Mouse (Mus musculus) cerebellum, postnatal 25 days (tissue): ENCODE data around the gene Tctn1.

Experiments used
- DNase-seq, 2 experiments: peaks; one replicate each; pipeline ENCODE4 v3.0.0; 2021; ENCODE audit warnings: mixed read lengths in 2 of 2

The Tctn1 gene

GRCm38 (mm10) chr5:122246547-122247167 lies 17.6 kb downstream of the Tctn1 start:
- DNase-seq: no peak

GRCm38 (mm10) chr5:122245186-122245585 lies 19.1 kb downstream of the Tctn1 start:
- peak in 1 of 2 experiments; percentile 50 for DNase-seq

GRCm38 (mm10) chr5:122243781-122244523 lies 20.3 kb downstream of the Tctn1 start:
- DNase-seq: peak; percentile 64 to 76

GRCm38 (mm10) chr5:122242521-122243123 lies 21.6 kb downstream of the Tctn1 start:
- no peak for DNase-seq

GRCm38 (mm10) chr5:122240989-122241388 lies 23.3 kb downstream of the Tctn1 start:
- no peak for DNase-seq

- peak; percentile 59 to 76 for DNase-seq
Measured at GRCm38 (mm10) chr5:122240521-122240920, 23.7 kb downstream of the Tctn1 start.

- no peak for DNase-seq
Measured at GRCm38 (mm10) chr5:122239618-122240017, 24.6 kb downstream of the Tctn1 start.

- DNase-seq: no peak
Measured at GRCm38 (mm10) chr5:122237200-122237599, 27.1 kb downstream of the Tctn1 start.

GRCm38 (mm10) chr5:122235196-122235836 lies 28.9 kb downstream of the Tctn1 start:
- DNase-seq: no peak

GRCm38 (mm10) chr5:122234319-122235195 lies 29.7 kb downstream of the Tctn1 start:
- peak; percentile 32 to 40 for DNase-seq

GRCm38 (mm10) chr5:122233695-122234094 lies 30.6 kb downstream of the Tctn1 start:
- DNase-seq: no peak

GRCm38 (mm10) chr5:122233077-122233581 lies 31.1 kb downstream of the Tctn1 start:
- no peak for DNase-seq

- DNase-seq: no peak
Measured at GRCm38 (mm10) chr5:122232004-122232403, 32.3 kb downstream of the Tctn1 start.

GRCm38 (mm10) chr5:122231431-122231830 lies 32.8 kb downstream of the Tctn1 start:
- DNase-seq: no peak

- no peak for DNase-seq
Measured at GRCm38 (mm10) chr5:122230816-122231215, 33.4 kb downstream of the Tctn1 start.

GRCm38 (mm10) chr5:122228772-122229171 lies 35.5 kb downstream of the Tctn1 start:
- DNase-seq: no peak

GRCm38 (mm10) chr5:122228271-122228765 lies 35.9 kb downstream of the Tctn1 start:
- DNase-seq: no peak

GRCm38 (mm10) chr5:122224291-122224690 lies 40.0 kb downstream of the Tctn1 start:
- no peak for DNase-seq

GRCm38 (mm10) chr5:122221085-122221484 lies 43.2 kb downstream of the Tctn1 start:
- DNase-seq: no peak

GRCm38 (mm10) chr5:122219655-122220629 lies 44.3 kb downstream of the Tctn1 start:
- no peak for DNase-seq

GRCm38 (mm10) chr5:122218928-122219327 lies 45.3 kb downstream of the Tctn1 start:
- DNase-seq: no peak
